Mouse (Mus musculus): ENCODE results near the gene Med1. TPM values are rescaled to one million over a fixed set of nuclear protein-coding genes. Genes with fewer than 3 reads are reported as not detected.
"Not testable (repeated sequence)": the region's sequence is repeated elsewhere in the genome, so short reads cannot be mapped to it uniquely, and the experiment has no call there.

Gene Med1
- 81.8 and 82.8 TPM in 2 replicates for polyA plus RNA-seq (2014; fragmentation: Nextera tagmentation; extraction: Ambion mirVana)

DNA sequence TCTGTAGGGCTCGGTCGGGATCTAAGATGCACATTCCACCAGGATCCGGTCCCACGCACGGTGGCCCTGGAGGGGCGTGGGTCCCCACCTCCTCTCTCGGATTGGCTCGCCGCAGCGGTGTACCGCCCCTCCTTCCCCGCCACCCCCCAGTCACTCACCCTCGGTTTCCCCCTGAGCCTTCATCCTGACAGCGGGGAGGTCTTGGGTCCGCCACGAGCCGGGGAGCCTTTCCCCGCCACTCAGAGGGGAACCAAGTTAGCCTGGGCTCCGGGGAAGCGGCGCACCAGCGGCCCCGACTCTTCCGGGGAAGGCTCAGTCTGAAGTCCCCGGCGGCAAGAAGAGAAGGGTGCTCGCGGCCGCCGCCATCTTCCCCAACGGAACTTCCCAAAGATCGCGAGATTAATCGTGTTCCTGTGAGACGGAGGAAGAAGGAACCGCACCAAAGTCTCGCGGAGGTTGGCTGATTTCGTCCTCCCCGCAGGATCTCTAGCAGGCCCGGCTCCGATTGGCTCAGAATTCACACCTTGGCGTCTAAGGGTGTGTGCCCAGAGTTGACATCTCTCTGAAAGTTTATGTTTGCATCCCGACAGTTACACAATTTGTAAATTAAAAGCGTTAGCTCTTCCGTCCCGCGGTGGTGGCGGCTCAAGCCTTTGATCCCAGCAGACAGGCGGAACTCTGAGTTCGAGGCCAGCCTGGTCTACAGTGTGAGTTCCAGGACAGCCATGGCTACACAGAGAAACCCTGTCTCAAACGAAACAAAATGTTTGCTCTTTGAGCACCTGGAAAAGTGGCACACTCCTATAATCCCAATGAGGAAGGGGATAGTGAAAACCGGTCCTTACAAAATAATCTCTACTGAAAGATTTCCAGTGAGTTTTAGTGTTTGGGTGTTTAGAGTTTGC is at the start of gene Med1:
Med1 (minus strand) TSS at position 393 of the 905 bp plus-strand sequence.
- Histone ChIP-seq H3K4me1 (replicated peaks; ENCODE audit: control insufficient read depth, insufficient read depth, low read length) (peaks cover 5% of the 10 kb centered on the region; the same call in 1 of the 2 replicates), H3K9me3 (ENCODE audit: control insufficient read depth, low read length) (no peaks in the 10 kb centered on the region), H3K27ac (ENCODE audit: low read depth, low read length) (peak within 1 kb of the TSS; percentile 84), H3K36me3 (ENCODE audit: control insufficient read depth, insufficient read depth, low read length) (no peaks in the 10 kb centered on the region), H3K4me2 (replicated peaks; ENCODE audit: low read depth, low read length) (peak within 1 kb of the TSS; percentile 66), H3K9ac (ENCODE audit: low read depth, low read length) (peak within 1 kb of the TSS; percentile 90), H3K4me3 (ENCODE audit: low read depth, low read length) (peak within 1 kb of the TSS; percentile 87), H3K27me3 (ENCODE audit: control insufficient read depth, insufficient read depth, low read length) (no peaks in the 10 kb centered on the region)
- ATAC-seq (ENCODE audit: low FRiP score), result peak; percentile 96
- WGBS, result under 1% methylated on average over 50 of the region's 53 CpGs
- DNase-seq (ENCODE audit: low spot score), result peak; percentile 93

GRCm38 (mm10) chr11:98238995-98239394 is 45.9 kb upstream of the Med1 start:
- Histone ChIP-seq H3K4me2 (replicated peaks; ENCODE audit: low read depth, low read length) (no peak overlapping the region), H3K36me3 (ENCODE audit: control insufficient read depth, insufficient read depth, low read length) (peaks cover 10% of the 10 kb centered on the region), H3K9ac (ENCODE audit: low read depth, low read length) (no peak overlapping the region), H3K9me3 (ENCODE audit: control insufficient read depth, low read length) (no peaks in the 10 kb centered on the region), H3K4me3 (ENCODE audit: low read depth, low read length) (no peak overlapping the region), H3K27me3 (ENCODE audit: control insufficient read depth, insufficient read depth, low read length) (no peaks in the 10 kb centered on the region), H3K4me1 (replicated peaks; ENCODE audit: control insufficient read depth, insufficient read depth, low read length) (no peaks in the 10 kb centered on the region), H3K27ac (ENCODE audit: low read depth, low read length) (no peak overlapping the region)
- DNase-seq (ENCODE audit: low spot score) (no peak), ATAC-seq (ENCODE audit: low FRiP score) (no peak)
- WGBS, result 93% methylated on average over 3 of the region's 3 CpGs

DNA sequence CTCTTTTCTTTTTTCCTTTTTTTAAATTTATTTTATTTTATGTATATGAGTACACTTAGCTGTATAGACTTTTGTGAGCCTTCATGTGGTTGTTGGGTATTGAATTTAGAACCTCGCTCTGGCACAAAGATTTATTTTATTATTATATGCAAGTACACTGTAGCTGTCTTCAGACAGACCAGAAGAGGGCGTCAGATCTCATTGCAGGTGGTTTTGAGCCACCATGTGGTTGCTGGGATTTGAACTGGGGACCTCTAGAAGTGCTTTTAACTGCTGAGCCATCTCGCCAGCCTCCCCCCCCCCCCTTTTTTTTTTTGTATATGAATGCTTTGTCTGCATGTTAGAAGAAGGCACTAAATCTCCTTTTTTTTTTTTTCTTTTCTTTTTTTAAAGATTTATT is 45.3 kb upstream of the Med1 start:
- DNase-seq (ENCODE audit: low spot score) (no peak), ATAC-seq (ENCODE audit: low FRiP score) (no peak)
- no peak overlapping the region for H3K9ac ChIP-seq (ENCODE audit: low read depth, low read length)
- no peaks in the 10 kb centered on the region for H3K9me3 ChIP-seq (ENCODE audit: control insufficient read depth, low read length)
- no peaks in the 10 kb centered on the region for H3K27me3 ChIP-seq (ENCODE audit: control insufficient read depth, insufficient read depth, low read length)
- H3K4me2 ChIP-seq (replicated peaks; ENCODE audit: low read depth, low read length), result no peak overlapping the region
- H3K36me3 ChIP-seq (ENCODE audit: control insufficient read depth, insufficient read depth, low read length), result peaks cover 10% of the 10 kb centered on the region
- no peak overlapping the region for H3K27ac ChIP-seq (ENCODE audit: low read depth, low read length)
- no peaks in the 10 kb centered on the region for H3K4me1 ChIP-seq (replicated peaks; ENCODE audit: control insufficient read depth, insufficient read depth, low read length)
- no peak overlapping the region for H3K4me3 ChIP-seq (ENCODE audit: low read depth, low read length)
- WGBS, result 82% methylated on average over 2 of the region's 3 CpGs

DNA sequence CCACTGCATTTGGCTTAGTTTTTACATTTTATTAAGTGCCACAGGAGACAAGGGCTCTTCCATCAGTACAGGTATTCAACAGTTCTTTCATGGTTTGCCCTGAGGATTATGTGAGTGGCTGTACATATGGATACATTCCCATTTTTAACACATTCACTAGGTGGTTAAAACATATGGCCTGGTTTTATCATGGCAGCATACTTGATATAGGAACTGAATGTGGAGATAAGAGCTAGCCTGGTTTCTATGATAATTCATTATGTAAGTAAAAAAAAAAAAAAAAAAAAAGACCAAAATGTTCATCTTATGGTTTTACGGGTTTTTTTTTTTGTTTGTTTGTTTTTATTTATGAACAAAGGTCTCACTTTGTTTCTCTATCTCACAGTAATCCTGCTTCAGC is 33.3 kb upstream of the Med1 start:
- peaks cover 6% of the 10 kb centered on the region for H3K36me3 ChIP-seq (ENCODE audit: control insufficient read depth, insufficient read depth, low read length)
- no peak for ATAC-seq (ENCODE audit: low FRiP score)
- no peak overlapping the region for H3K4me3 ChIP-seq (ENCODE audit: low read depth, low read length)
- DNase-seq (ENCODE audit: low spot score), result no peak
- no peaks in the 10 kb centered on the region for H3K27me3 ChIP-seq (ENCODE audit: control insufficient read depth, insufficient read depth, low read length)
- H3K9ac ChIP-seq (ENCODE audit: low read depth, low read length), result no peak overlapping the region
- no peaks in the 10 kb centered on the region for H3K4me1 ChIP-seq (replicated peaks; ENCODE audit: control insufficient read depth, insufficient read depth, low read length)
- no peak overlapping the region for H3K4me2 ChIP-seq (replicated peaks; ENCODE audit: low read depth, low read length)
- no peaks in the 10 kb centered on the region for H3K9me3 ChIP-seq (ENCODE audit: control insufficient read depth, low read length)
- 90% methylated on average over 1 of the region's 1 CpGs for WGBS
- no peak overlapping the region for H3K27ac ChIP-seq (ENCODE audit: low read depth, low read length)

DNA sequence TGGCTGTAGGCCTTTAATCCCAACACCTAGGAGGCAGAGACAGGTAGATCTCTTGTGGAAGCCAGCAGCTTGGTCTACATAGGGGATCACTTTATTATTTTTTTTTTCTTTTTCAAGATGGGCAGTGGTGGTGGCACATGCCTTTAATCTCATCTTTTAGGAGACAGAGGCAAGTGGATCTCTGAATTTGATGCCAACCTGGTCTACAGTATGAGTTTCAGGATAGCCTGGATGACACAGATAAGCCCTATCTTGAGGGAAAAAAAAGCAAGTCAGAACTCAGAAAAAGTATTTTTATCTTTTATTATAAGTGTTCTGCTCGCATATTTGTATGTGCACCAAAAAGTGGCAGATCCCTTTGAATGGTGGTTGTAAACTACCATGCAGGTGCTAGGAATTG is 20.2 kb upstream of the Med1 start:
- Histone ChIP-seq H3K9ac (ENCODE audit: low read depth, low read length) (no peak overlapping the region), H3K9me3 (ENCODE audit: control insufficient read depth, low read length) (no peaks in the 10 kb centered on the region), H3K36me3 (ENCODE audit: control insufficient read depth, insufficient read depth, low read length) (peaks cover 6% of the 10 kb centered on the region), H3K27ac (ENCODE audit: low read depth, low read length) (no peak overlapping the region), H3K4me2 (replicated peaks; ENCODE audit: low read depth, low read length) (no peak overlapping the region), H3K4me3 (ENCODE audit: low read depth, low read length) (no peak overlapping the region), H3K27me3 (ENCODE audit: control insufficient read depth, insufficient read depth, low read length) (no peaks in the 10 kb centered on the region), H3K4me1 (replicated peaks; ENCODE audit: control insufficient read depth, insufficient read depth, low read length) (no peaks in the 10 kb centered on the region)
- WGBS, result 95% methylated on average over 1 of the region's 1 CpGs
- ATAC-seq (ENCODE audit: low FRiP score) (no peak), DNase-seq (ENCODE audit: low spot score) (no peak)

DNA sequence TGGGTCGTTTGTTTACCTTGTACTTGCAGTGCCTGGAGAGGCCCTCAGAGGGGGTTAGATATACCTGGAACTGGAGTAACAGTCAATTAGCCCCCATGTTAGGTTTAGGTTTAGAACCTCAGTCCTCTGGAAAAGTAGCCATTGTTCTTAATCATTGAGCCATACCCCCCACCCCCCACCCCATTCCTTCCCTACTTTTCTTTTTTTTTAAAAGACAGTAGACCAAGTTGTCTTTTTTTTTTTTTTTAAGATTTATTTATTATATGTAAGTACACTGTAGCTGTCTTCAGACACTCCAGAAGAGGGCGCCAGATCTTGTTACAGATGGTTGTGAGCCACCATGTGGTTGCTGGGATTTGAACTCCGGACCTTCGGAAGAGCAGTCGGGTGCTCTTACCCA is 16.6 kb upstream of the Med1 start:
- H3K4me3 ChIP-seq (ENCODE audit: low read depth, low read length); ATAC-seq (ENCODE audit: low FRiP score); H3K36me3 ChIP-seq (ENCODE audit: control insufficient read depth, insufficient read depth, low read length); H3K4me1 ChIP-seq (replicated peaks; ENCODE audit: control insufficient read depth, insufficient read depth, low read length); H3K27ac ChIP-seq (ENCODE audit: low read depth, low read length); H3K9ac ChIP-seq (ENCODE audit: low read depth, low read length); H3K4me2 ChIP-seq (replicated peaks; ENCODE audit: low read depth, low read length); H3K9me3 ChIP-seq (ENCODE audit: control insufficient read depth, low read length); H3K27me3 ChIP-seq (ENCODE audit: control insufficient read depth, insufficient read depth, low read length); DNase-seq (ENCODE audit: low spot score): not testable (repeated sequence)
- 93% methylated on average over 2 of the region's 5 CpGs for WGBS

GRCm38 (mm10) chr11:98206281-98206680 is 13.2 kb upstream of the Med1 start:
- H3K4me3 ChIP-seq (ENCODE audit: low read depth, low read length), result not testable (repeated sequence)

GRCm38 (mm10) chr11:98205463-98205862 is 12.4 kb upstream of the Med1 start:
- H3K27ac ChIP-seq (ENCODE audit: low read depth, low read length), result no peak overlapping the region
- no peak overlapping the region for H3K9ac ChIP-seq (ENCODE audit: low read depth, low read length)
- DNase-seq (ENCODE audit: low spot score) (no peak), ATAC-seq (ENCODE audit: low FRiP score) (no peak)
- H3K27me3 ChIP-seq (ENCODE audit: control insufficient read depth, insufficient read depth, low read length), result no peaks in the 10 kb centered on the region
- H3K36me3 ChIP-seq (ENCODE audit: control insufficient read depth, insufficient read depth, low read length), result no peaks in the 10 kb centered on the region
- H3K9me3 ChIP-seq (ENCODE audit: control insufficient read depth, low read length), result no peaks in the 10 kb centered on the region
- peak overlapping the region; percentile 34; the same call in 1 of the 2 replicates for H3K4me2 ChIP-seq (replicated peaks; ENCODE audit: low read depth, low read length)
- H3K4me1 ChIP-seq (replicated peaks; ENCODE audit: control insufficient read depth, insufficient read depth, low read length), result no peaks in the 10 kb centered on the region
- H3K4me3 ChIP-seq (ENCODE audit: low read depth, low read length), result 0 out of 2 replicates have a peak overlapping the region, but pooled peaks have one; percentile 8

More at GRCm38 (mm10) chr11:98206281-98206680, 13.2 kb upstream of the Med1 start:
- H3K9me3 ChIP-seq (ENCODE audit: control insufficient read depth, low read length); H3K27ac ChIP-seq (ENCODE audit: low read depth, low read length); ATAC-seq (ENCODE audit: low FRiP score); H3K9ac ChIP-seq (ENCODE audit: low read depth, low read length); DNase-seq (ENCODE audit: low spot score); H3K27me3 ChIP-seq (ENCODE audit: control insufficient read depth, insufficient read depth, low read length); H3K4me1 ChIP-seq (replicated peaks; ENCODE audit: control insufficient read depth, insufficient read depth, low read length); H3K36me3 ChIP-seq (ENCODE audit: control insufficient read depth, insufficient read depth, low read length); H3K4me2 ChIP-seq (replicated peaks; ENCODE audit: low read depth, low read length): not testable (repeated sequence)
- WGBS, result 91% methylated on average over 3 of the region's 3 CpGs

- Histone ChIP-seq H3K27me3 (ENCODE audit: control insufficient read depth, insufficient read depth, low read length) (no peaks in the 10 kb centered on the region), H3K4me2 (replicated peaks; ENCODE audit: low read depth, low read length) (peak overlapping the region; percentile 89), H3K9me3 (ENCODE audit: control insufficient read depth, low read length) (no peaks in the 10 kb centered on the region), H3K27ac (ENCODE audit: low read depth, low read length) (no peak overlapping the region), H3K4me3 (ENCODE audit: low read depth, low read length) (peak overlapping the region; percentile 97), H3K36me3 (ENCODE audit: control insufficient read depth, insufficient read depth, low read length) (no peaks in the 10 kb centered on the region), H3K9ac (ENCODE audit: low read depth, low read length) (peak overlapping the region; percentile 99), H3K4me1 (replicated peaks; ENCODE audit: control insufficient read depth, insufficient read depth, low read length) (no peaks in the 10 kb centered on the region)
- no peak for ATAC-seq (ENCODE audit: low FRiP score)
- WGBS, result 0% methylated on average over 16 of the region's 16 CpGs
- peak; percentile 38 for DNase-seq (ENCODE audit: low spot score)
These were observed 10.9 kb upstream of the Med1 start for GRCm38 (mm10) chr11:98203931-98204421.

Data from hindbrain, embryonic 11.5 days (tissue).